Mouse (Mus musculus): ENCODE results near the gene Plxnd1.

DNA sequence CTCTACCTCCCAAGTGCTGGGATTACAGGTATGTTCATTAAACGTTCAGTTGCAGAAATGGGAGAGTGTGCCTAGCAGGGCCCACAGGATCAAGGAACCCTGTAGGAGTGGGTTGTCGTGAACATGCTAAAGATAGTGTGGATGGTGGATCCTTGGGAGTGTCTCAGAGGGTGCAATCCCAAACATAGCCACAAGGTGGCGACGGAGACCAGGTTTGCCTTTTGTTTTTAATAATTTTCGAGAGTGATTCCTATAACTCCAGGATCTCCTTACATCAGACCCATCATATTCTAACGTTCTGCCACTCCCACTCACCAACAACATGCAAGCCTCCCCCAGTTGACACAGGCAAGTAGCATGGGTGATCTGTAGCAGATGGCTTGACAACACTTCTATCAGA, 15.7 kb upstream of the Plxnd1 start:
- peak; percentile 94 for TF ChIP-seq CTCF (conservative IDR thresholded peaks at IDR 0.05; ENCODE audit: insufficient read depth, insufficient read length, low read depth, low read length)
- TF ChIP-seq POLR2A (IDR thresholded peaks at IDR 0.05; ENCODE audit: low read depth, low read length), result no peak
